Mouse (Mus musculus) yolk sac, embryonic 10.5 days (tissue): ENCODE data around the gene Adgra1.
A peak's percentile ranks its signal among the peaks of the same experiment; 100 is the strongest.

Experiments used
- DNase-seq: peaks from one replicate; pipeline ENCODE4 v3.0.0-alpha.2; 2017; ENCODE audit warnings: low spot score

Adgra1 gene

DNA sequence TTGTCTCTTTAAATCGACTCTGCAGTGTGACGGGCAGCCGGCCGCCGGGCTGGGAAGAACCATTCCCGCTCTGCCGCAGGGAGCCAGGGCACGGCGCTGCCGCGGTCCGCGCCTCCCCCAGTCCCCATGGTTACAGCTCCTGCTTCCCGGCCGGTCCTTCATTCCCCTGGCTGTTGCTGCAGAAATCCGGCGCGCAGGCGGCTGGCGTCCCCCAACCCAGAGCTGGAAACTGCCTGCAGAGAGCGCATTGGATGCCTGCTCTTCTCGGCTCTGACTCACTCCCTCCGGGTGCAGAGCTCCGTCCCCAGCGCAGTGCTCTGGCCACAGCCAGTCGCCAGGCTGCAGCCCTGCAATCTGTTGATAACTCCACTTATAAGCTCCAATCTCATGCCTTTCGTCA, at the start of gene Adgra1:
TSS of gene Adgra1 (plus strand) at position 139 of the 400 bp plus-strand sequence.
- DNase-seq, result peak; percentile 38

DNA sequence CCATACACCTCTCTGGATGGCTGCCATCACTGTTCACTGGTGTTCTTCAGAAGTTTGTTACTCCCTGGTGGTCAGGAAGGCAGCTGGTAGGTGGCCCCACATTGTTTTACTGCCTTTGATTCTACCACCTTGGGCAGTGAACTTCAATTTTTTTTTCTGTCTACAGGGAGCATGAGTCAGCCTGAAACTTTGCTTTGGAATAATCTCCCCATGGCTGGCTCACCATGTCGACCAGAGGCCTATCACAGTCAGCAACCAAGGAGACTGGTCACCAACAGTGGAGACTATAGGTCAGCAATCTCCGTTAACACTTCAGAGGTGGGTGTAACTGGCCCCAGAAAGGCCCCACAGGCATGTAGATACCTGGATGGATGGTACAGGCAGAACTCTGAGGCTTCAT, 46.6 kb upstream of the Adgra1 start:
- no peak for DNase-seq

GRCm38 (mm10) chr7:139788927-139789326, 45.0 kb upstream of the Adgra1 start:
- no peak for DNase-seq

- no peak for DNase-seq
Measured at GRCm38 (mm10) chr7:139789718-139790117, 44.3 kb upstream of the Adgra1 start.

- DNase-seq, result no peak
Measured at GRCm38 (mm10) chr7:139791601-139792000, 42.4 kb upstream of the Adgra1 start.

DNA sequence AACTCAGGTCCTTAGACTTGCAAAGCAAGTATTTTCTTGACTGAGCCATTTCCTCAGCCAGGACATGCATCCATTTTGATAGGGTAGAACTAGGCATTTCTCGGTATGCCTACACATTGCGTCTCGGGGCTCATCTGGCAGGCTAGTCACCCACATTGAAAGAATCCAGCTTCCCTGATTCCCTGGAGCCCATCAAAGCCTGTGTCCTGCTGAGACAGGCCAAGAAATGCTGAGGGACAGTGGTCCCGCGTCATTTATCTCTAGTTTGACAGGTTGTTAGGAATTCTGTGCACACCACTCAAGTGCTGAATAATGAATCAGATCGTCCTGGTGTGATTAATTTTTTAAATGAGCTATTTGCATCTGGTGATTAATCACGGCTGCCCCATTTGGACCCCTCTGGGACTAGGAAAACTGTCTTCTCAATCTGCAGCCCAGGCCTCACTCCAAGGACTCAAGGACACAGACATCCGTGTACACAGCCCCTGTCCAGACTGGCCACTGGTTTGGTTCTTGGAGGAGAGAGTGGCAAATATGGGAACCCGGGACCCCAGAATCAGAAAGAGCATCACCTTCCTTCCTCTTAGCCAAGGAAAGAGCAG, 38.9 kb upstream of the Adgra1 start:
- no peak for DNase-seq

DNA sequence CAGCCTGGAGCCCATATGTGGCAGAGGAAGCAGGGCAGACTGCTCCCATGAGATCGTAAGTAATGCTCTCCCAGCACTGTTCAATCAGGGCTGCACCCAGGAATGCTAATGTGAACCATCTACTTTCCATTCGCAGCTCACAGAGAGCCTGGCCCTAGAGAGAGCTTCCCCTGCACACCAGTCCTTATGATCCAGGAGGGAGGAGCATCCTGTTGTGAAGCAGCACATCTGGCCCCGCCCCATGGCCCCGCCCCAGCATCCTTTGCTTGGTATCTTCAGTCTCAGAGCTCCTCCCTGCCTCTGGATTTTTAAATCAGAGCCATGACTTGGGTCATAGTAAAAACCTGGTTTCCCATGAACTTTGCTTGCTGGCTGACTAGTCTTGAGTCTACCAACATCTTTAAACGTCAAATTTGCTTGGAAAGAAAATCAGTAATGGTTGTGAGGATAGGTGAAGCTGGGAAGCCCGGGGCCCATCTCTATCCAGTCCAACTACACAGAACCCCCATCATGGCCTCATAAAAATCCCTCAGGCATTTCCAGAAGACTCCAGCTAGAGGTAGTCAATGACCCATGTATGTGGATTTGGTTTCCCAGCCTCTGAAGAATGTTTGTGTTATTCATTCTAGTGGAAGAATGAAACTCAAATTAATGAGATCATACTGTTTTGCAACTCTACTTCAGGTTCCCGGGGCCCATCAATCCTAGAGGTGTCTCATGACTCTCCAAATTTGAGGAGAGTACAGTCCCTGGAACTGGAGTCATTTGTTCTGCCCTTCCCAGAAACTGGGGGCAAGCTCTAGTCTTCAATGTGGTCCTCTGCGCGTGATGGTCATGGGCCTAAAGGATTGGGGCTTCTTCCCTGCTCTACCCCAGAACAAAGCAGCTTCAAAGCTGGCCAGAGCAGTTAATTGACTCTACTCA, 36.5 kb upstream of the Adgra1 start:
- no peak for DNase-seq

GRCm38 (mm10) chr7:139806175-139806601, 27.8 kb upstream of the Adgra1 start:
- DNase-seq, result no peak

DNA sequence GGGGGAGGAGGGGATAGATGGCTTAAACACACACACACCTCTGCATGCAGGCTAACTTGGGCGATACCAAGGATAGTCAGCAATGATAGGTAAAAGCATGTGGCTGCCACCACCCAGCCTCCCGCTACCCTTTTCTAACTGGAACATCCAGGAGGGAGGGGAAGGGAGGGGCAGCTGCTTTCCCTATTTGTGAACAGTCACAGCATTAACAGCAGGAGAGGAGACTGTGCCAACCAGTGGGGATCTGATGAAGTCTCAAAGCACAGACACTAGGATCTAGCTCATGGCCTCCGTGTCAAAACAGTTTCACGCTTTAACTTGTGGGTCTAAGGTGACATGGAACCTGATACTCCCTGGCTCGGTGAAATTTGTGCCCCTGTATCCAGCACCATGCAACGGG, 23.9 kb upstream of the Adgra1 start:
- no peak for DNase-seq

GRCm38 (mm10) chr7:139811706-139812105, 22.3 kb upstream of the Adgra1 start:
- no peak for DNase-seq

DNA sequence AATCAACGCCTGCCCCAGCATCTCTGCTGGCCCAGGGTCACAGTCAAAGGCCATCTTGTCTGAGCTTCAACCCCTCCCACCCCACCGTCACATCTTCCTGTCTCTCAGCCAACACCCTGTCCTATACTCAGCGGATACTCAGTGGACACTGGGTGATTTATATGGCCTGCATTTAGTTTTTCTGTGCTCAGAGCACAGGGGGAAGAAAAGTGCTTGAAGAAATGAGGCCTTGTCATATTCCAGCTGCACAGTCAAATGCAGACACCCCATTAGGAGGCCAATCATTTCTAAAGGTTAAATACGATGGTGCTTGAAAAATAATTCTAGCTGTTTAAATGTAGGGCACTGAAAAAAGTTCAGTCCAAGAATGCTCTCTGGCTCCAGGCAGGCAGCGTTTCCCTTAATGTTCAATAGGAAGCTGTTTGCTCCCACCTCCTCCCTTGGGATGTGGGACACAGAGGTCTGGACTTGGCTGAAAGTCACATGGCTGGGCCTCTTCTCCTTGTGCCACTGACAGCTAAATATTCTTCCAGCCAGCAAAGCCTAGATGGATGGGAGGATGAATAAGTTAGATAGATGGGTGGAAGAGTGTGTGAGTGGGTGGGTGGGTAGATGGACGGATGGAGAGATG, 20.3 kb upstream of the Adgra1 start:
- no peak for DNase-seq

GRCm38 (mm10) chr7:139822301-139823010, 11.5 kb upstream of the Adgra1 start:
- DNase-seq, result no peak

DNA sequence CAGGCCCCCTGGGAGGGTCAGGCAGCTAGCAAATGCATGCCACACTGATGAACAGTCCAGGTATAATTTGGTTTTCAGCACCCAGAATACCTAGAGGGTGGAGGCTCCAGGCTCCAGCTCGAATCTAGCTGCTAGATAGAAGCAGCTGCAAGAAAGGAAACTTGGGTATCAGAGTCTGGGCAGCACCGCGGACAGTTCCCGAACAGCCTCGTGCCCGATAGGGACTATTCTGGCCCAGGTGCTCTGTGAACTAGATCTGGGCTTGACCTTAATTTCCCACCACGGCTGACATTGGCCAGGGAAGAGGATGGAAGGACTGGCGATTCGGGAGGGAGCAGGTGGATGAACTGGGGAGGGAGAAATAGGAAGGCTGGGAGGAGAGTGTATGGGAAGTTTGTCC, 6.3 kb upstream of the Adgra1 start:
- no peak for DNase-seq

DNA sequence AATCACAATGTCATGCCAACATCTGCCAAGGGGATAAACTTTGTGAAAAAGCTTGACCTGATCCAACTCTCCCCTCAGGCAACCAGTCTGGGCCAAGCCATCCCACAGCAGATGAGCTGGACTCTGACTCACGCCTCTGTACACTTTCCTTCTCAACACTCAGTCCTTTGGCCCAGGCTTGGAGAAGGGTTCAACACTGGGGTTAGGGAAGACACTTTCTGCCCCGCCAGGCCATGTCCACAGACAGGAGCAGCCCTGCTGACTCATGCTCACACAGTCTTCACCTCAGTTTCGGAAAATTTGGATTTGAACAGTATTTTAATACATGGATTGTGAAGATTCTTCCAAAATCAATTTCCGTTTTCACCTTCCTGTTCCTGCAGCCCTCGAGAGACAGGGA, 442 bp upstream of the Adgra1 start:
- no peak for DNase-seq

DNA sequence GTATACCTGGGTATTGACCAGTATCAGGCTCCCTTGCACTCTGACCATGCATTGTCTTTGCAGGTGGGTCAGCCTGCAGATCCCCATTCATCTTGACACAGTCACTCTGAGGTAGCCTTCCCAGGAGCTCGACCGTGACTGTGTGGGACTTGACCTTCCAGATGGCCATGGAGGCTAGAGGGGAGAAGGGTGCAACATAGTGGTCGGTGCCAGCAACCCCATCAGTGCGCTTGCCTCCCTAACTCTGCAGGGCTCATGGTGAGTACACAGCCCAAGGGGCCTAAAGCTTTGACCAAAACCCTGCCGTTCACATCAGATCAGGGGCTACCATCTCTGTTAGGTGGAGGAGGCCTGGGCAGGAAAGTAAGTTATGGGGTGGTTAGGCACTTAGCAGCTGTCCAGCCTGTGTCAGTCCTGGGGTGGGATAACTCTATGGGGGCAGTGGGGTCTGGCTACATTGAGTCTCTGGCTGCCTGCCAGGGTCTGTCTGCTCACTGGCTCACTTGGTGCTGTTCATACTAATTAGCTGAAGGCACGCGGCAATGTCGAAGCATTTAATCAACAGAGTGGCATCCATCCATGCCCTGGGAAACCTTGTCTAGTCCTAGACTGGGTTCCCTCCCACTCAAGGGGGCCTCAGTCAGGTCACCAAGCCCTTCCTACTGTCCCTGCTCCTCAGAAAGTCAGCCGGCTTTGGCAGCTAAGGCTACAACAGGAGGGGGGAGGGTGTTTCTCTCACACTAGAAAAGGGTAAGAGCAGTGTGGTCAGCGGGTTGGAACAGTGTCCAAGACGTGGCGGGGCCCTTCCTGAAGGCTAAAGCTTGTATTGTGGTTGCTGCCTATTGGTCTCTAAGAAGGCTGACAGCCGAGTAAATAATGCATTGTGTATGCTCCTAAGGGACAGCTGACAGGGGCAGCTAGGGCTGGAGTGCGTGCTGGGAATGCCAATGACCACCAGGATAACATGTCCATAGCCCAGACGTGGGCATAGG, 1.5 kb downstream of the Adgra1 start:
- DNase-seq, result no peak

DNA sequence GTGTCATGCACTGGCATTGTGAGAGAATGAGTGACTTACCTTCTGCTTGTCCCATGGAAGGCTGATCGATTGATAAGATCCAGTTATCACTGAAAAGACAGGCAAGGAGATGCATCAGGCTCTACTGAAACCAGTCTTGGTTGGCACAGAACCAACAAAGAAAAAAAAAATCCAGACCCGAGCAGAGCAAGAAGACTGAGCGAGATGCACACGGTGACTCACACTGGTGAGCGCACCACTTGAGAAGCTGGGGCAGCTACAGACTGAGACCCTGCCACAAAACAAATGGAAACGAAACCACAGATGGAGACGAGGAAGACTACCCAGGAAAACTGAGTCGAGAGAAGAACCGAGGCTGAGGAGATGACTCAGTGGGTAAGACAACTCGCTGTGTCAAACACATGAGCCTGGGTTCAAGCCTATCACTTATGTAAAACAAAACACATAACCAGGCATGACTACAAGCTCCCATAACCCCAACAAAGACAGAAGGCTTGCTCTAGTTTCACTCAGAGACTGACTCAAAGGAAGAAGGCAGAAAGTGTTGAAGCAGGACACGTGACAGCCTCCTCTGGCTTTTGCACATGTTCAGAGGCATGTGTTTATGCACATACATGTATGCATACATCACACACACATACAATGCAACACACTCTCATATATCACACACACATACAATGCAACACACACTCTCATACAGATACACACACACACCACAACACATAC, 6.6 kb downstream of the Adgra1 start:
- no peak for DNase-seq

GRCm38 (mm10) chr7:139842397-139842796, 8.4 kb downstream of the Adgra1 start:
- no peak for DNase-seq

DNA sequence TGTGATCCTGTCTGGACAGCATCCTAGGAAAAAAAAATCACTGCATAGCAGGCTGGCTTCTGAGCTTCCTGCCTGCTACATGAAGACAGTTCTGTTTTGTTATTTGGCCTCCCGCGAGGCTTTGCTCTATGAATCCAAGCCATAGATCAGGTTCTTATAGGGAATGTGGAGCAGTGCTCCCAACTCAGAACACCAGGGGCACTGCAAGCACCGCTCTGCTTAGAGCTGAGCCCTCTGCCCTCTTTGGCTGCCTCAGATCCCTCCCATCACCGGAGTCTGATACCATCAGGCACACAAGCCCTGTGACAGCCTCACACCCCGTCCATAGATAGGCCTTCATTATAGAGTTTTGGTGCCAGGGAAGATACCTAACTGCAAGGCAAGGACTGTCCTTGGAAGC, 9.2 kb downstream of the Adgra1 start:
- DNase-seq, result no peak

DNA sequence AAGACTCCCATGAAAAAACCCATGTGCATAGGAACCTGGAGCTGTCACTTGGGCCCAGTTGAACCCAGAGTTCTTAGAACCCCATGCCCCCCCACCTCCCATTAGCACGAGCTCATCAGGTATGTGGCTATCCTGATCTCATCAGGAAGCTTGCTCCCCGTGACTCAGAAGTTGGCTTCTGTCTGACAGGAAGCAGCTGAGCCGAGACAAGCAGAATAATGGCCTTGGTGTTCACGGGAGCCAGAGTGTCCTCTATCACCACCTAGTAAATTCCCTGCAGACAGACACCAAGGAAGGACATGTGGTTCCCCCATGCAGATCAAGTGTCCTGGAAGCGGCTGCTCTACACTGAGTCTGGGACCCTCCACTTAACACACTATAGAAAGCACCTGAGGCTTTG, 9.8 kb downstream of the Adgra1 start:
- no peak for DNase-seq

GRCm38 (mm10) chr7:139845101-139845500, 11.1 kb downstream of the Adgra1 start:
- no peak for DNase-seq
